Mouse (Mus musculus) layer of hippocampus, postnatal 25 days (tissue): ENCODE results near the gene Ndufa8. TPM values are rescaled to one million over a fixed set of nuclear protein-coding genes. Genes with fewer than 3 reads are reported as not detected.

Experiments
- DNase-seq, 2 experiments: peaks; one replicate each; pipeline ENCODE4 v3.0.0; 2022; ENCODE audit warnings: mixed read lengths in 2 of 2, low spot score in 1 of 2; ENCODE audit errors: extremely low spot score in 1 of 2
- total RNA-seq, 2 experiments: library from RNA; stranded (reverse); gene quantifications; 2 replicates each; pipeline ENCODE4 v1.2.3; 2021

Gene Ndufa8
- total RNA-seq, 2 experiments from 2014 or later: 184 to 222 TPM

DNA sequence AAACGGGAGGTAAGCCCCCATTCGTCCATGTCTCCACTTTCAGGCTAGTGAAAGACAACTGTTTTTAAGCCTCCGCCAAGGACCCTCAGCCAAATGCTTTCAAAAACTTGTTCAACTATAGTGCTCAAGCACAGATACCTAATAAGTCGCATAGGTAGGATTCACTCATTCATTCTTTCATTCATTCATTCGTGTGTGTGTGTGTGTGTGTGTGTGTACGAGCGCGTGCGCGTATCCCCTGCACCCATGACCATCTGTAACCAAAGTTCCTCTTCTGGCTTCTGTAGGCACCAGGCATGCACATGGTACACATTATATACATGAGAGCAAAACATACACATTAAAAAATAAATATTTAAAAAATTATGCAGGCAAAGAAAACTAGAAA lies 355 bp upstream of the Ndufa8 start:
- DNase-seq: no peak

DNA sequence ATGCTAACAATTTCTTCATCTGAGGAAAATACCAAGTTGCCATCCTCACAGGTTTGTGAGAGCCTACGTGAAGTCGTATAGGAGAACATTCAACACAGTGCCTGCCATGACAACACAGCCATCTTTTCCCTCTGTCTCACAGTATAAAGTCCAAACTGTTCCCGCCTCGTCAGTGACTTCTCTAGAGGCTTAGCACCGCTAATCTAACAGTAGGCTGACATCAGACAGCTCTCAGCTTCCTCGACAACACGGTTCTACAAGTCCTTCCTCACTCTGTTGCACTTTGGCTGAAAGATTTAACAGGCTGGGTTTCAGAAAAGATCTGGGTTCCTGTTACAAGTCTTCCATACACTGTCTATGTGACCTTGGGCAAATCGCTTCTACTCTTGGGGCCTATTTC lies 1.0 kb downstream of the Ndufa8 start:
- DNase-seq: no peak

DNA sequence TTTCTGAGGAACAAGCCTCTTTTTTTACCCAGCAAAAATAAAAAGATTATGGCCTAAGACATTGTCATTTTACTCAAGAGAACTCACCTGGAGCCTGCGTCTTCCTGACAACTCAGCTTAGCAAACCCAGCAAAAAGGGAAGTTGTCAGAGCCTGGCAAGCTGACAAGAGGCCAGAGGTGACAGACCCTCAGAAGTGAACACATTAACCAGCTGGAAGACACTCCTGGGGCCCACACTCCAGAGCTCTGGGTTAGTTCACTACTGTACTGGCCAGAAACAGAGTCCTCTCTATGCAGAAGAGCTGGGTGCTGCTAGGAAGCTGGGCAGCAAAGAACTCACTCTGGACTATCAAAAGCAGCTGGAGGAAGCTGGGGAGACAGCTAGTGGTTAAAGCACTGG lies 8.3 kb downstream of the Ndufa8 start:
- DNase-seq: no peak

DNA sequence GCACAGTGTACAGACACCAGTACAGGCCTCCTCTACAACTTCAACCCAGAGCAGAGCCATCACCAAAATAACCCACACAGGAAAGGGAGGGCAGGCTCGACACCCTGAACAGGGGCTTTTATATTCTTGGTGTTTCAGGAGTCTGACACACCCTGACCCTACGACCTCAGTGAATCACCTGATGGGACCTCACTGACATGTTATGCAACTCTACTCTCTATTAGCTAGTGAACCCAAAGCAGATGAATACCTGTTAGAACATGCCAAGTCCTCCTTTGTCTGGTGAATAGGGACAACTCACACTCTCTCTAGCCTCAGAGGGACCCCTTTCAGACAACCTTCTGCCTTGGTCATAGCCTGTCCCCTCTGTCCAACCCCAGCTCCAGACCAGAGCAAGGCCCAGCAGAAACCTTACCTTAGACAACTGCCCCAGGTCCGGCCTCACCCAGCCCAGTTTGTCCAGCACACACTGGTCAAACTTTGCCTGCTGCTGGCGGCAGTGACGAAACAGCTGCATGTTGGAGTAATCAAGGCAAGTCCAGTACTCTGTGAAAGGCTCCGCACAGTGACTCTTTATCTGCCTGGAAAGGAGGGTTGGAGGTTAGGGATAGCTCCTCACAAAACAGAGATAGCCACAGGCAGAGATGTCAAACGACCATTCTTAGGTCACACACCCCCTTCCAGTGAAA lies 9.8 kb downstream of the Ndufa8 start:
- no peak for DNase-seq

DNA sequence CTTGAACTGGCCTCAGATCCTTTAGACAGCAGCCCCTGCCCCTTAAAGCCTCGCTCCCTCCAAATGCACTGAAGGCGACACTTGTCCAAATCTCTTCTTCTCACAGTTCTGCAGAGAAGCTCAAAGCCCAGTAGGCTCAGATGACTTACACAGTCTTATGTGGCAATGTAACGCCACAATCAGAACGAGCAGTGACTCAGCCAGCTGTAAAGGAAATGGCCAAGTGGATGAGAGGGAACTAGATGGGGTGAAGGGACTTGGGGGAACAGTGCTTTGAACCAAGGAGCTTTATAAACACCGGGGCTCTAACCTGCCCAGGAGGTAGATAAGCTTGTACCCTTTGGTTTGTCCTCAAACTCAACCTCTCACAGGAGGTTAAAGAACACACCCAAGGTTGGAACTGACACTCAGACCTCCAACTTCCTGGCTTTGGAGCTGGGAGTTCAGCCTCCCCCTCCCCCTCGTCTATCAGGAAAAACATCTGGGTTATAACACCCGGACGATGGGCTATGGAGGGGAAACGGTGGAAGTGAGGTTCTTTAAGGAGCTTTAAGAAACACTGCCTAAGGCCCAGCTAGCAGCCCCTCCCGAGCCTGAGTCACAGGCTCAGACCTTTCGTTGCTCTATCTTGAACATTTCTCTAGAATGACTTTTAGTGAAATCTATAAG lies 13.7 kb downstream of the Ndufa8 start:
- DNase-seq: no peak

DNA sequence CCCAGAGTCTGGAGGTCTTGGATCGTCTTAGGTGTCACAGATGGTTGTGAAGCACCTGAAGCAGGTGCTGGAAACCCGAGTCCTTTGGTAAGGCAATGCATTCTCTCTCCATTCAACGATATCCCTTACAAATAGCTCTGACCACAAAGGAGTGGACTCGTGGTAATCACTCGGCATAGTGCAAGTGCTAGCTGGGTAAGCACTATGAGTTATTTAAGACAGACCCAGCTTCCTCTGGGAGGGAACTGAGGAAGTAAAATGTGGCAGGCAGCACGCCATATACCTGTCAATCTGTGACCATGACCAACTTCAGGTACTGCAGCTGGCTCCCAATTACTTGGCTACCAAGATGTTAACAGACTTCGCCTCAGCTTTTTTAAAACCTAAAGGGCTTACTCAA lies 14.3 kb downstream of the Ndufa8 start:
- no peak for DNase-seq

DNA sequence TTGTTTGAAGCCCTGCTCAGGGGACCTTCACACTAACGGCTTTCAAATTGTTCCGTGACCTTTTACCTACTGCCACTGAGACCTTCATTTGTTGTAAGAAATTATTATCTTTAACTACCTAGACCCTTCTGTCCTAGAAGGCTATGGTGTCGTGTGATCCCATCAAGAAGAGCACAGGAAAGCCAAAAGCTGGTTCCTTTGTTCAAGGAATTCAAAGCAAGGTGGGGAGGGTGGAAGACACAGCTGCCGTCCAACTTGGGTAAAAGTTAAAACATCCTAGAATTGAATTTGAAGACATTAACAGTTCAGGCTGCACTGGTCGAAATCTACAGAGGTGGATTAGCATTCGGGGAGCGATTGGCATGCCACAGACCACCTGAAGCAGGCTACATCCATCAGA lies 15.2 kb downstream of the Ndufa8 start:
- DNase-seq: no peak

DNA sequence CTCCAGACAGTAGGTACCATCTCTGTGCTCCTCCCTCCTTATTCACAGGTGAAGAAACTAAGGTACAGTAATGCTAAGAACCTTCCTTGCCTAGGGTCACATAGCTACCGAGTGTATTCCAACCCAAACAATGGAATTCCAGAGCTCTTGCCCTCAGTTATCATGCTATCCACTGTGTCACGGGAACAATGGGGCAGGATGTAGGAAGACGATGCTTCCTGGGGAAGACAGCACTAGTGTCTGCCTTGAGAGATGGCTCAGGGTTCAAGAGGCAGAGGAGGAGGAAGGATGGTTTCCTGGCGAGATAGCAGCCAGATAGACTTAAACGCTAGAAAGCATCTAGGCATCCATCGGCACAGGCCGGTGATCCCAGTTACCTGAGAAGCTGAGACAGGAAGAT lies 16.3 kb downstream of the Ndufa8 start:
- no peak for DNase-seq

DNA sequence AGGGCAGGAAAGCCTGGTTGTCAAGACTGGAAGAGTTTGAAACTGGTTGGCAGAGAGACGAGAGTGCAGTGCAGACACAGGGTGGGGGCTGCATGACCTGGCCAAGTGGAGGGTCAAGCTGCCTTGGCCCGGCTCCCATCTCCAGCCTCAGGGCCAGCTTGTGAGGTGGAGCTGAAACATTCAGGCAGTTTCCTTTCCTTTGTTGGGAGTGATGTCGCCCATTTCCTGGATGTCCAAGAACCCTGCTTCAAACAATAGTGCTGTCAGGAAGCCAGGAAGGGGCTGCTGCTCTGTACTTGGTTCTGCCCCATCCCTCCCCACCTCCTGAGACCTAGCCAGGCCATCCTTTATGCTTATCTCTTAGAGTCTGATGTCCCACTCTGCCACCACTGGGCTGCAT lies 25.9 kb downstream of the Ndufa8 start:
- no peak for DNase-seq

DNA sequence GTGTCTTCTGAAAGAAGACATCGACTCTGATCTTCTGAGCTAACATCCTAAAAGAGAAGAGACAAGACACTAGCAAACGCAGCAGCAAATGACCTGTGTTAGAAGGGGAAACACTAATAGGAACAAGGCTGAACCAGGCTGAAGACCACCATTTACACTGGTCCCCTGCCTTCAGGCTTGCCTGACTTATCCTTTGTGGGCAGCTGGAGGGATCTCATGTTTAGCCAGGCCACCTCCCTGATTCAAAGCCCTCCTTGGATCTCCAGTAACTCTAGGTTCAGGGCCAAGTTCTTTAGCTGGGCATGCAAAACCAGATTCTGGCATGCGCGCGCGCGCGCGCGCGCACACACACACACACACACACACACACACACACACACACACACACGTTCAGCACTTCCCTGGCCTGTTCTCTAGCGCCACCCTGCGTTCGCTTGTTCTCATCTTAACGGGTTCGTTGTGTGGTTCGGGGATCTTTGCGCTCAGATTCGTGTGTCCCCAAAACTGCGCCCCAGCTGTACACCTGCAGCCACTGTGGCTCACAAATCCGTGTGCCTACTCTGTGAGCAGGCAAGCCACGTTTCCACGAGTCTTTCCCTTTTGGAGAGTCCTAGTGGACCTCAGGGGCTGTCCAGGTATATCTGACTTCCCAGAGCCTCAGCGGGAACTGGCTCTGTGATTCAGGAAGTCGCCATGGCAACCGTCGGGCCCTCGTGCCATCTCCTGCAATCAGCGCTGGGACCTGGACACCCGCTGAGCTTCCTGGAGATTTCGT lies 27.6 kb downstream of the Ndufa8 start:
- peak; percentile 77 to 95 for DNase-seq

DNA sequence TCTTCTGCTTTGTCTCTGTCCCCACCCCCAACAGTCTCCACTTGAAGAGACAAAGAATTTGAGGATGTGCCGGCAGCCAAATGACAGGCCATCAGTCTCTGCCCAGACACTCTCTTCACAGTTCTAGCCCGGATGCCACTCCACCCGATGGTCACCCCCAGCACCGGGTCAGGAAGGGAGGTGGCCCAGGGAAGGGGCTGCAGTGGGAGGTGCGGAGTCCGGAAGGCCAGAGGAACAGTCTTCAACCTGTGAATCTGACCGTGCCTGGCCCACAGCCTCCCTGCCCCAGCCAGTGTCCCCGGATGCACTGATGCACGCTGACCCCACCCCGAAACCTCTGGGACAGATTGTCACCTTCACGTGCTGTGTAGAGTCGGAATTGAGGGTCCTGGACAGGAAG lies 36.2 kb downstream of the Ndufa8 start:
- DNase-seq: no peak

DNA sequence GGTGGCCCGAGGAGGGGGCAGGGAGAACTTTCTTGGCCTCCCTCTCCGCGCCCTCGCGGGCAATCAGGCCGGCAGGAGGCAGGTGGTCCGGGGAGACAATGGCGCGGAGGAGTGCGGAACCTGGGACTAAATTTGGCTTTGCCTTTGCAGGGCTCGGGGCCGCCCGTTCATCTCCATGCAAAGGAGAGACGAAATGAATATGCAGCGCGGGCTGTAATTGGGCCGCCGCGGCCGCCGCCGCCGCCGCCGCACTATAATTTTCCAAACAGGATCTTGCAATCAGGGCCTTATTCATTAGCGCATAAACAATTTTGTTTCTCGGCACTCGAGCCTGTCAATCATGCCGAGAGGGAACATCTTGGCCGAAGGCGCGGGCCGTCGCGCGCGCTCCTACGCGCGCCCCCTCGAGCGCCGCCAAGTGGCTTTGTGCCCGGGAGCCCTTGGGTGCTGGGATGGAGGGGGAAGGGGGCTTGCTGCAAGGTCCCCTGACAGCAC lies 37.8 kb downstream of the Ndufa8 start:
- DNase-seq: peak; percentile 28 to 38

DNA sequence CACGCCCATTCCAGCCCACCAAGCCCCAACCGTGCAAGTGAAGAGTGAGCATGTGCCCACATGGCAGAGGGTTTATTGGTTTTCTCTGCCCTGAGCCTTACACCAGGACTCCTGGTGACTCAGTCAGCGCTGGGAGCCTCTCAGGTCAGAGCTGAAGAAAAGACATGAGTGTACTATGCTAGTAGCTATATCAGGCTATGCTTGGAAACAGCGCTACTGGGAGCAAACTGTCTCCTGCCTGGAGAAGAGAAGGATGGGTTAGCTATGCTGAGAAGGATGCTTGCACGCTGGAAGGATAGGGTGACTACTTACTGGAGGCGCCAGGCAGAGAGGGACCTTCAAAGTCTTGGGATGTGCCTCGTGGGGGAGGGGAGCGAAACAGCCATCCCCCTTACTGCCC lies 38.6 kb downstream of the Ndufa8 start:
- DNase-seq: no peak

DNA sequence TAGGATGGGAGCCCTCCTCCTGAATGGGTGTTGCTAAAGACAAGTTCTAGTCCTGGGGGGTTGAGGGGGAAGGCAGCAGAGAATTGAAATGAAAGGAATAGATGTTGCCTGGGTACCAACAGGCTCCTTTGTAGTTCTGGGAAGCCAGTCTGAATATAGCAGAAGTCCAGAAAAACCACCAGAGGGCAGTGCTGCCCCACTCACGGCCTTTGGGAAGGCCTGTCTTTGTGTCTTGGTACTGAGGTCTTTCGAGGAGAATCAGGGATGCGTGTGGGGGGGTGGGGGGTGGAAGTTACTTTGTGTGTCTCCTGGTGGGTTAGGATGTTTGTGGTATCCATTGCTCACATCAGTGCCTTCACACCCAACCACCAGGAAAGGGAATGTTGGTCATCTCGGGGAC lies 39.8 kb downstream of the Ndufa8 start:
- DNase-seq: peak; percentile 56 to 74

DNA sequence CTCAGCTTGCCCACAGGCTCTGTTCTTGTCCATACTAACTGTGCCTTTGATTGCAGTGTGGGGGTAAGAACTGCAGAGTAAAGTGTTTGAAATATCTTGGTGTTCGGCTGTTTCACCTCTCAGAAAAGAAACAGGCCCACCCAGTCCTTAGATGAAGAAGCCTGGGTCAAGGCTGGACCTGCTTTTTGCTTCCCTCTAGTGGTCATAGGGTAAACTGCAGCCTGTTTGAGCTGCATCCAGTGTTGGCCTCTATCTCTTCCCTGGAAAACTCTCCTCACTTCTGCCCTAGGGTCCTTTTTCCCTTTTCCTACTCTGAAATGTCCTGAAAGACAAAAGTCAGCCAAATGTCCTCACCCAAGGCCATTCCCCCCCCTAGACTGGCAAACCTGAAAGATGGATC lies 41.1 kb downstream of the Ndufa8 start:
- peak in 1 of 2 experiments; percentile 64 for DNase-seq

DNA sequence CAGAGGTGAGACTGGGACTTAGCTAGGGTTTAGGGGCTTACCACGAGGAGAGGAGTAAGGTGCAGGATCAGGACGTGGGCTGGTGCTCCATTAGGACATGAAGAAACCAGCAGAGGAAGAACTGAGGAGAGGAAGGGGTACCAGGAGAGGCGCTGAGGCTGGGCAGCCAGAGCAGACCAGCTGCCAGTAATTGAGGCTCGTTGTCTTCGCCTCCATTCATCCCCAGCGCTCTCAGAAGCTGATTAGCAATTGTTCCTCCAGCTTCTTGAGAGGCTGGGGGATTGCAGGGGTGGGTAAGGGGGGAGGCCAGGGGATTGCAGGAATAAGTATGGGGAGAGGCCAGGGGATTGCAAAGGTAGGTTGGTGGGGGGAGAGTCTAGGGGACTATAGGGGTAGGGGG lies 47.0 kb downstream of the Ndufa8 start:
- DNase-seq: no peak

DNA sequence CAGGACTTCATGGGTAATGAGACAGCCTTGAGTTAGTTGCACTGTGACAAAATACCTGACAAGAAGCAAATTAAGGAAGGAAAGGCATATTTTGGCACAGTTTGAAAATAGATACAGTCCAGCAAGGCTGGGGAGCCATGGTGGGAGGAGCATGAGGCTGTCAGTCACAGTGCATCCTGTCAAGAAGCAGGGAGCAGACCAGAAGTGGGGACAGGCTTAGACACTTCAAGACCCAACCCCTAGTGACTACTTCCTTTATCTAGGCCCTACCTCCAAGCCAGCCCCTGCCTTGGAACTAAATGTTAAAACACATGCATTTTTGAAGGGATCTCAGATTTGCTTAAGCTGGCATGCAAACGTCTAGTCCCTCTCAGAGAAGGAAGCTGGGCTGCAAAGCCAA lies 48.8 kb downstream of the Ndufa8 start:
- no peak for DNase-seq

DNA sequence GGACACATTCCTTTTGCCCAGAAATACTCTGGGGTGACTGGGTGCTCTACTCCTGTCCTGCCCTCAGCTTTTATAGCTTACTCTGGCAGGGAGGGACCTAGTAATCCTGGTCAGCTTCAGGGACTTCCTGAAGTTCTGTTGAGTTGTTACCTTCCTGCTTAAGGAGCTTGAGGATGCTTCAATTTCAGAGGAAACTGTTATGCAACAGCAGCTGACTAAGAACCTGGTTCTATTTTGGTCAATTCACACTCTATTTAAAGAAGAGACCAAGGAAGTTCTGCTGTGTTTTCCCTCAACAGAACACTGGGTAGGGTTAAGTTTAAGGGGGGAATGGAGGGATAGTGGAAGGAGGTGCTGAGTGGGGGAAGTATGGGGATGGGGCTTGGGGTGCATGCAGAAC lies 50.0 kb downstream of the Ndufa8 start:
- DNase-seq: no peak

DNA sequence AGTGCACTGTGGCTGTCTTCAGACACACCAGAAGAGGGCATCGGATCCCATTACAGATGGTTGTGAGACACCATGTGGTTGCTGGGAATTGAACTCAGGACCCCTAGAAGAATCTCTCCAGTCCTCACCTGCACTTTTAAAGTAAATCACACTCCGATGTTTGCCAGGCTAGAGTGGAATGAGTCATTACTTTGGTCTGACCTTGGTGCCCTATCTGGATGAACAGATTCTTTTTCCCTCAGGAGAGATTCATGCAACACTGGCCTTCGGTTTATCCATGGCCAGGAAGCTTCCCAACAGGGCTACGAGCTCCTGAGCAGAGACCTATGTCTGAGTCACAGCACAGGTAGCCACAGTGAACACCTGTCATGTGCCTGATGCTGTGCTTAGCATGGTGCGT lies 50.8 kb downstream of the Ndufa8 start:
- no peak for DNase-seq

DNA sequence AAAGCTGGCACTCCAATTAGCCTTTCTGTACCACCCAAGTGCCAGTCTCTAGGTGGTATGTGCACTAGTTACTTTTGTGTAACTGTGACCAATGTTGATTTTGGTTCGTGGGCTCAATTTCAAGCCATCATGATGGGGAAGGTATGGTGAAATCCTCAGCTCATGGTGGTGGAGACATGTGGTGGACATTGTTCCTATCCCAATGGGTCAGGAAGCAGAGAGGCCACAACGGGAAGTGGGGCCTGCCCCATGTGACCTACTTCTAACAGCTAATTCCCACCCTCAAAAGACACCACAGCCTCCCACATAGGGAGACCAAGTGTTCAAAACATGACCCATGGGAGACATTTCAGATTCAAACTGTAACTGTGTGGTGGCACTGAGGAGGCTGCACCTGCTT lies 52.5 kb downstream of the Ndufa8 start:
- no peak for DNase-seq

DNA sequence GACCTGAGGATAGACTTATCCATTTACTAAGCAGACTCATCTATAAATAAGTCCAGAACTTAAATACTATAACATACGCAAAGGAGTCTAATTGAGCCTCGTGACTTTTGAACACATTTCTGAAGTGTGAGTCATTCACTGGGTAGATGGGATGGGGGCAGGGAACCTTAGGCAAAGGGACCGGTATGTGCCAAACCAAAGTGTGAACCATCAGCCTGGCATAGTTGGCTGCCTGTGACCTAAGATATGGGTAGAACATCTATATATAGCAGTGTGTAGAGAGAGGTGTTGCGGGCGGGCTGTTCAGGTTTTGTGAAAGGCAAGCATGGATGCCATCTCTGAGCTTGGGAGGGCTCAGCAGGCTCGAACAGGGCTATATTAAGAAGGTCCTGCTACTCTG lies 54.9 kb downstream of the Ndufa8 start:
- DNase-seq: no peak

DNA sequence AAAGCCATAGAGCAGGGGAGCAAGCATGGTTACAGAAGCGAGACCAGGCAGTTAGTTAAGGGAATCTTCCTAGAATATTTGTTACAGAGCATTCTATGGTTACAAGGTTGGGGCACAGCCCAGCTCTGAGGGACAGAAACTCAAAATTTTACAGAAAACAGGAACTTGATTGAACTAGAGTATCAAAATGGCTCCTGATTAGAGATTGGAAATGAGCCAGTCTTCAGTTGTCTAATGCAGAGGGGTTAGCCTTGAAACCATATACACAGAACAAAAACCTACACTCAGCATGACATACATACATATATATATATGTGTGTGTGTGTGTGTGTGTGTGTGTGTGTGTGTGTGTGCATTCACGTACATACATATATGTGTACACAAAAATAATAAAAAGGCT lies 55.7 kb downstream of the Ndufa8 start:
- DNase-seq: no peak
